Mouse (Mus musculus) liver, embryonic 15.5 days (tissue): ENCODE results near the gene Mybphl. TPM values are rescaled to one million over a fixed set of nuclear protein-coding genes. Genes with fewer than 3 reads are reported as not detected.

Experiments used
- ATAC-seq: fragments of 200-750 bp; cut with Nextera tagmentation; 2 replicates; pipeline ENCODE4 v1.8.0; 2017; ENCODE audit warnings: moderate number of reproducible peaks, mild to moderate bottlenecking, moderate library complexity; ENCODE audit not compliant: insufficient read depth
- H3K27ac ChIP-seq: fragments of 300-500 bp; sonication (generic); replicated peaks from 2 replicates; pipeline ENCODE4 v1.5.1; 2015; ENCODE audit warnings: mild to moderate bottlenecking, inconsistent platforms
- H3K27me3 ChIP-seq: fragments of 300-500 bp; sonication (generic); 2 replicates; pipeline ENCODE4 v1.6.1; 2015; ENCODE audit warnings: mild to moderate bottlenecking, inconsistent platforms
- H3K36me3 ChIP-seq: fragments of 300-500 bp; sonication (generic); replicated peaks from 2 replicates; pipeline ENCODE4 v1.6.1; 2015; ENCODE audit warnings: moderate library complexity, mild to moderate bottlenecking, inconsistent platforms
- H3K4me1 ChIP-seq: fragments of 300-500 bp; sonication (generic); replicated peaks from 2 replicates; pipeline ENCODE4 v1.6.1; 2015; ENCODE audit warnings: inconsistent platforms
- H3K4me2 ChIP-seq: fragments of 300-500 bp; sonication (generic); 2 replicates; pipeline ENCODE4 v1.6.1; 2015; ENCODE audit warnings: moderate library complexity, mild to moderate bottlenecking, inconsistent platforms
- H3K4me3 ChIP-seq: fragments of 300-500 bp; sonication (generic); replicated peaks from 2 replicates; pipeline ENCODE4 v1.5.1; 2015; ENCODE audit warnings: mild to moderate bottlenecking, inconsistent platforms
- H3K9ac ChIP-seq: fragments of 300-500 bp; sonication (generic); 2 replicates; pipeline ENCODE4 v1.6.1; 2015; ENCODE audit warnings: moderate library complexity, mild to moderate bottlenecking, inconsistent platforms
- H3K9me3 ChIP-seq: fragments of 300-500 bp; sonication (generic); replicated peaks from 2 replicates; pipeline ENCODE4 v1.6.1; 2016; ENCODE audit warnings: inconsistent platforms
- WGBS: fragments of 180-500 bp; shearing (Covaris S2); methylation state at CpG from one replicate; pipeline ENCODE4 v1.1.7; 2015; ENCODE audit warnings: mixed read lengths; ENCODE audit not compliant: insufficient replicate concordance; 5-methylcytosine and 5-hydroxymethylcytosine counted together
- polyA plus RNA-seq: library from polyadenylated mRNA; unstranded; fragments of >200 nt; fragmentation: Nextera tagmentation; extraction: Ambion mirVana; gene quantifications from 2 replicates; pipeline ENCODE4 v1.2.1, GENCODE M21; 2015

Mybphl gene
- polyA plus RNA-seq, 1 experiment from 2014 or later = 0.56 TPM

DNA sequence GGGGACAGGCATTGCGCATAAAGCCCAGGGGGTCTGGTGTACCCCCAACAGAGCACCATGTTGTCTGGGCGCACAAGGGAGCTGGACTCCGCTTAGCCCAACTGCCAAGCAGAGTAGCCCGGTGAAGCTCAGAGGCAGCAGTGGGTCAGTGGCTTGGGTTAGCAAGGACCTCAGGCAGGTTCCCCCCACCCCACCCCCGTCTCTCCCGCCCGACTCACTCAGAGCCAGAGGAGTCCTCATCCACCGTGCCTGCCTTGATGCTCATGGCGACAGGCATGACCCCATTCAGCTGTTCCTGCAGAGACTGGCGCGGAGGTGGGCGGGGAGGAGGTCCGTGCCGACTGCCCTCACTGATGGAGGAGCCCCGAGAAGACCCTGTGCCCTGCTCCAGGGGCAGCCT lies 28.1 kb downstream of the Mybphl start:
- Histone ChIP-seq H3K36me3 (no peaks in the 10 kb centered on the region), H3K4me1 (peaks cover 12% of the 10 kb centered on the region), H3K4me2 (no peak overlapping the region), H3K27ac (no peak overlapping the region), H3K9ac (no peak overlapping the region), H3K9me3 (no peaks in the 10 kb centered on the region), H3K27me3 (no peaks in the 10 kb centered on the region; the same call in 1 of the 2 replicates), H3K4me3 (no peak overlapping the region)
- WGBS = 57% methylated on average over 15 of the region's 15 CpGs
- ATAC-seq = no peak

DNA sequence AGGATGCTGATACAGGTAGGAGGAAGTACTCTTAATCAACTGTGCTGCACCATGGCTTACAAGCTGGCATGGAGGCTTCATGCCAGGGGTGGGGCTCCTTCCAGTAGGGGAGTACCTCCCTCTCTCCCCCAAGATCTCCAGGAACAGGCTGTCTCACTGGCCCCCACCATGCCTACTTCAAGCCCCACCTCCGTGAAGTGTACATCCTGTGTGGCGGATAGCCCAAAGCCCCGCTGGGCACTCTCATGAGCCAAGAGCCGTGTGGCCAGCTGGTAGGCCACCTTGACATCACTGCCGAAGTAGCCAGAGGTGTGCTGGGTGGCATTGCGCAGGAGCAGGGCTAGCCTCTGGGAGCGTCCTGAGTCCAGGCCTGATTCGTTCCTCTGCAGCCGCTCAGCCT lies 33.6 kb downstream of the Mybphl start:
- Histone ChIP-seq H3K27me3 (peaks cover 5% of the 10 kb centered on the region; the same call in 1 of the 2 replicates), H3K9ac (no peak overlapping the region), H3K4me1 (peaks cover 3% of the 10 kb centered on the region; the same call in 1 of the 2 replicates), H3K4me2 (no peak overlapping the region), H3K9me3 (no peaks in the 10 kb centered on the region), H3K4me3 (no peak overlapping the region), H3K36me3 (no peaks in the 10 kb centered on the region), H3K27ac (no peak overlapping the region)
- no peak for ATAC-seq
- WGBS = 82% methylated on average over 9 of the region's 9 CpGs

- ATAC-seq = no peak
- Histone ChIP-seq H3K4me3 (no peak overlapping the region), H3K27ac (no peak overlapping the region), H3K9ac (no peak overlapping the region), H3K36me3 (no peaks in the 10 kb centered on the region), H3K27me3 (peaks cover 5% of the 10 kb centered on the region; the same call in 1 of the 2 replicates), H3K4me2 (no peak overlapping the region), H3K9me3 (no peaks in the 10 kb centered on the region), H3K4me1 (peaks cover 3% of the 10 kb centered on the region; the same call in 1 of the 2 replicates)
- 63% methylated on average over 5 of the region's 5 CpGs for WGBS
These were observed 35.7 kb downstream of the Mybphl start for GRCm38 (mm10) chr3:108400442-108400841.

- 33% methylated on average over 22 of the region's 22 CpGs for WGBS
- H3K36me3 ChIP-seq = no peaks in the 10 kb centered on the region
- no peaks in the 10 kb centered on the region for H3K9me3 ChIP-seq
- peaks cover 5% of the 10 kb centered on the region; the same call in 1 of the 2 replicates for H3K27me3 ChIP-seq
- peak overlapping the region; percentile 37 for H3K4me2 ChIP-seq
- peaks cover 3% of the 10 kb centered on the region; the same call in 1 of the 2 replicates for H3K4me1 ChIP-seq
- H3K4me3 ChIP-seq = no peak overlapping the region
- no peak overlapping the region for H3K9ac ChIP-seq
- ATAC-seq = peak; percentile 66
- no peak overlapping the region for H3K27ac ChIP-seq
These were observed 37.2 kb downstream of the Mybphl start for GRCm38 (mm10) chr3:108401692-108402527.

GRCm38 (mm10) chr3:108402528-108402920 lies 37.8 kb downstream of the Mybphl start:
- 78% methylated on average over 15 of the region's 15 CpGs for WGBS
- no peak overlapping the region for H3K9ac ChIP-seq
- no peak for ATAC-seq
- H3K36me3 ChIP-seq = no peaks in the 10 kb centered on the region
- peaks cover 3% of the 10 kb centered on the region; the same call in 1 of the 2 replicates for H3K4me1 ChIP-seq
- no peak overlapping the region for H3K4me2 ChIP-seq
- H3K9me3 ChIP-seq = no peaks in the 10 kb centered on the region
- no peak overlapping the region for H3K27ac ChIP-seq
- peaks cover 5% of the 10 kb centered on the region; the same call in 1 of the 2 replicates for H3K27me3 ChIP-seq
- no peak overlapping the region for H3K4me3 ChIP-seq

GRCm38 (mm10) chr3:108405536-108406305 lies 41.0 kb downstream of the Mybphl start:
- WGBS = 54% methylated on average over 14 of the region's 14 CpGs
- Histone ChIP-seq H3K9ac (no peak overlapping the region), H3K27ac (no peak overlapping the region), H3K4me1 (peaks cover 3% of the 10 kb centered on the region; the same call in 1 of the 2 replicates), H3K9me3 (no peaks in the 10 kb centered on the region), H3K4me3 (no peak overlapping the region), H3K27me3 (peaks cover 5% of the 10 kb centered on the region; the same call in 1 of the 2 replicates), H3K4me2 (no peak overlapping the region), H3K36me3 (no peaks in the 10 kb centered on the region)
- no peak for ATAC-seq

GRCm38 (mm10) chr3:108406306-108406885 lies 41.7 kb downstream of the Mybphl start:
- Histone ChIP-seq H3K27ac (no peak overlapping the region), H3K4me3 (no peak overlapping the region), H3K4me1 (peaks cover 3% of the 10 kb centered on the region; the same call in 1 of the 2 replicates), H3K9me3 (no peaks in the 10 kb centered on the region), H3K27me3 (0 out of 2 replicates have a peak, but pooled peaks cover 5% of the 10 kb centered on the region), H3K36me3 (no peaks in the 10 kb centered on the region), H3K9ac (no peak overlapping the region), H3K4me2 (no peak overlapping the region)
- ATAC-seq = no peak
- WGBS = 83% methylated on average over 24 of the region's 24 CpGs

GRCm38 (mm10) chr3:108408517-108409008 lies 43.9 kb downstream of the Mybphl start:
- Histone ChIP-seq H3K27ac (no peak overlapping the region), H3K4me2 (no peak overlapping the region), H3K36me3 (no peaks in the 10 kb centered on the region), H3K9ac (no peak overlapping the region), H3K4me1 (no peaks in the 10 kb centered on the region), H3K9me3 (0 out of 2 replicates have a peak, but pooled peaks cover under 1% of the 10 kb centered on the region), H3K27me3 (no peaks in the 10 kb centered on the region), H3K4me3 (no peak overlapping the region)
- 75% methylated on average over 8 of the region's 8 CpGs for WGBS
- ATAC-seq = no peak

DNA sequence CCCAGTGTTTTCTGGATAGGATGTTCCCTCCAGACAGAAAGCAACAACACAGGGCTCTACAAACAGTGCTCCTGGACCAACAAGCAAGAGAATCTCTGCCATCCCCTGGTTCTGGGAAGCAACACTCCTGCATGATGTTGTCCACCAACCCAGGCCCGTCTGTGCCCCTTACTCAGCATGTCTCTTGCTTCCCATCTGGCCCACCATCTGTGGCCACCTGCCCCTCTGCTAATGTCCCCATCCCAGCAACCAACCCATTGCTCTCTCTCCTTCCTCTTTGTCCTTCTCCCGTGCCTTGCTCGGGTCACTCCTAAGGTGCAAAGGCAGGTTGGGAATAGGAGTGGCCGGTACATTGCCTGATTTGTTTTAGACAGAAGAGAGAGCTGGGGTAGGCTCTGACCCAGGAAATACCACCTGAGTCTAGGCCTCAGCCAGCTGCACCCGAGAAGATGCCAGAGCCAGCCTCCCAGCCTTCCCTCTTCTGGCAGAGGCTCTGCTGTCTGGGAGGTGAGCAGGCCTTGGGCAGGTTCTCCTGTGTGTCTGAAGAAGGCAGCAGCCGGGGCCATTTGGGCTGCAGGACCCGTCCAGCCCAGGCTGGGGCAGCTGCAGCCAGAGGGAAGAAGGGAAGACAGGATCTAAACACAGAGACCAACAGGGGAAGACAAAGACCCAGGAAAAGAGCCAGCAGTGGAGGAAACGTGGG lies 45.1 kb downstream of the Mybphl start:
- Histone ChIP-seq H3K27me3 (peaks cover 12% of the 10 kb centered on the region), H3K9me3 (peaks cover 8% of the 10 kb centered on the region; the same call in 1 of the 2 replicates), H3K36me3 (no peaks in the 10 kb centered on the region), H3K27ac (no peak overlapping the region), H3K4me1 (peaks cover under 1% of the 10 kb centered on the region), H3K4me3 (no peak overlapping the region), H3K9ac (no peak overlapping the region), H3K4me2 (no peak overlapping the region)
- ATAC-seq = no peak
- 43% methylated on average over 8 of the region's 8 CpGs for WGBS

GRCm38 (mm10) chr3:108410359-108410714 lies 45.6 kb downstream of the Mybphl start:
- peaks cover 6% of the 10 kb centered on the region for H3K4me1 ChIP-seq
- ATAC-seq = no peak
- no peak overlapping the region for H3K4me2 ChIP-seq
- no peak overlapping the region for H3K9ac ChIP-seq
- 39% methylated on average over 5 of the region's 5 CpGs for WGBS
- no peak overlapping the region for H3K4me3 ChIP-seq
- peaks cover 8% of the 10 kb centered on the region; the same call in 1 of the 2 replicates for H3K9me3 ChIP-seq
- no peaks in the 10 kb centered on the region for H3K36me3 ChIP-seq
- peaks cover 17% of the 10 kb centered on the region for H3K27me3 ChIP-seq
- H3K27ac ChIP-seq = no peak overlapping the region
